Mouse (Mus musculus) lung, embryonic 15.5 days (tissue): ENCODE results near the gene Klk1b8. TPM values are rescaled to one million over a fixed set of nuclear protein-coding genes. Genes with fewer than 3 reads are reported as not detected.
"Not testable (repeated sequence)": the region's sequence is repeated elsewhere in the genome, so short reads cannot be mapped to it uniquely, and the experiment has no call there.

Source experiments
- ATAC-seq: fragments of 200-750 bp; cut with Nextera tagmentation; 2 replicates; pipeline ENCODE4 v1.8.0; 2017; ENCODE audit warnings: moderate number of reproducible peaks, borderline replicate concordance; ENCODE audit not compliant: low FRiP score, low TSS enrichment; ENCODE audit errors: extremely low read depth
- H3K27ac ChIP-seq: fragments of 300-500 bp; sonication (generic); 2 replicates; pipeline ENCODE4 v1.5.1; 2015; ENCODE audit warnings: moderate library complexity, mild to moderate bottlenecking, inconsistent platforms
- H3K27me3 ChIP-seq: fragments of 300-500 bp; sonication (generic); 2 replicates; pipeline ENCODE4 v1.6.1; 2015; ENCODE audit warnings: inconsistent platforms
- H3K36me3 ChIP-seq: fragments of 300-500 bp; sonication (generic); 2 replicates; pipeline ENCODE4 v1.6.1; 2015; ENCODE audit warnings: inconsistent platforms
- H3K4me1 ChIP-seq: fragments of 300-500 bp; sonication (generic); 2 replicates; pipeline ENCODE4 v1.6.1; 2015; ENCODE audit warnings: inconsistent platforms
- H3K4me2 ChIP-seq: fragments of 300-500 bp; sonication (generic); 2 replicates; pipeline ENCODE4 v1.6.1; 2015; ENCODE audit warnings: inconsistent platforms, mild to moderate bottlenecking, moderate library complexity
- H3K4me3 ChIP-seq: fragments of 300-500 bp; sonication (generic); 2 replicates; pipeline ENCODE4 v1.5.1; 2015; ENCODE audit warnings: mild to moderate bottlenecking, inconsistent platforms
- H3K9ac ChIP-seq: fragments of 300-500 bp; sonication (generic); 2 replicates; pipeline ENCODE4 v1.6.1; 2015; ENCODE audit warnings: inconsistent platforms
- H3K9me3 ChIP-seq: fragments of 300-500 bp; sonication (generic); 2 replicates; pipeline ENCODE4 v1.6.1; 2016; ENCODE audit warnings: inconsistent platforms
- WGBS: fragments of 180-500 bp; shearing (Covaris S2); methylation state at CpG from one replicate; pipeline ENCODE4 v1.1.7; 2015; 5-methylcytosine and 5-hydroxymethylcytosine counted together
- polyA plus RNA-seq: library from polyadenylated mRNA; unstranded; fragments of >200 nt; fragmentation: Nextera tagmentation; extraction: Ambion mirVana; gene quantifications from 2 replicates; pipeline ENCODE4 v1.2.1, GENCODE M21; 2015

The Klk1b8 gene
- polyA plus RNA-seq, 1 experiment from 2014 or later = not detected

GRCm38 (mm10) chr7:43934747-43935146 is 15.7 kb upstream of the Klk1b8 start:
- Histone ChIP-seq H3K27ac (no peak overlapping the region), H3K4me3 (no peak overlapping the region), H3K9ac (no peak overlapping the region), H3K4me2 (no peak overlapping the region), H3K9me3 (no peaks in the 10 kb centered on the region), H3K36me3 (no peaks in the 10 kb centered on the region), H3K4me1 (no peaks in the 10 kb centered on the region), H3K27me3 (no peaks in the 10 kb centered on the region)
- ATAC-seq = no peak
- WGBS = 60% methylated on average over 3 of the region's 3 CpGs

GRCm38 (mm10) chr7:43936551-43936950 is 13.9 kb upstream of the Klk1b8 start:
- H3K4me3 ChIP-seq = no peak overlapping the region
- 76% methylated on average over 14 of the region's 14 CpGs for WGBS
- H3K27me3 ChIP-seq = no peaks in the 10 kb centered on the region
- no peak for ATAC-seq
- H3K36me3 ChIP-seq = no peaks in the 10 kb centered on the region
- H3K9ac ChIP-seq = no peak overlapping the region
- no peak overlapping the region for H3K4me2 ChIP-seq
- no peaks in the 10 kb centered on the region for H3K4me1 ChIP-seq
- no peaks in the 10 kb centered on the region for H3K9me3 ChIP-seq
- H3K27ac ChIP-seq = no peak overlapping the region

GRCm38 (mm10) chr7:43942293-43942692 is 8.2 kb upstream of the Klk1b8 start:
- H3K9ac ChIP-seq, H3K4me1 ChIP-seq, H3K36me3 ChIP-seq, ATAC-seq, H3K9me3 ChIP-seq, H3K27me3 ChIP-seq, H3K4me2 ChIP-seq, H3K4me3 ChIP-seq, H3K27ac ChIP-seq: not testable (repeated sequence)
- 53% methylated on average over 3 of the region's 3 CpGs for WGBS

GRCm38 (mm10) chr7:43944727-43945264 is 5.7 kb upstream of the Klk1b8 start:
- H3K4me1 ChIP-seq = no peaks in the 10 kb centered on the region
- H3K27ac ChIP-seq = no peak overlapping the region
- no peaks in the 10 kb centered on the region for H3K36me3 ChIP-seq
- no peak for ATAC-seq
- H3K4me2 ChIP-seq = no peak overlapping the region
- H3K9me3 ChIP-seq = no peaks in the 10 kb centered on the region
- H3K4me3 ChIP-seq = no peak overlapping the region
- no peak overlapping the region for H3K9ac ChIP-seq
- 78% methylated on average over 3 of the region's 3 CpGs for WGBS
- no peaks in the 10 kb centered on the region for H3K27me3 ChIP-seq

GRCm38 (mm10) chr7:43952703-43953102 is 2.2 kb downstream of the Klk1b8 start:
- H3K27ac ChIP-seq = no peak overlapping the region
- WGBS = 52% methylated on average over 4 of the region's 4 CpGs
- H3K4me2 ChIP-seq = no peak overlapping the region
- no peaks in the 10 kb centered on the region for H3K4me1 ChIP-seq
- no peaks in the 10 kb centered on the region for H3K36me3 ChIP-seq
- ATAC-seq = no peak
- no peak overlapping the region for H3K4me3 ChIP-seq
- no peak overlapping the region for H3K9ac ChIP-seq
- H3K27me3 ChIP-seq = no peaks in the 10 kb centered on the region
- H3K9me3 ChIP-seq = no peaks in the 10 kb centered on the region

- no peak within 1 kb of the TSS for H3K4me2 ChIP-seq
- no peaks in the 10 kb centered on the region for H3K9me3 ChIP-seq
- WGBS = 49% methylated on average over 3 of the region's 3 CpGs
These were observed 16.0 kb downstream of the Klk1b8 start, which contains the start of gene Klk1b1 for GRCm38 (mm10) chr7:43966451-43966850. Gene Klk1b1, plus strand, starts transcription at chr7:43966751.

GRCm38 (mm10) chr7:43967058-43967457 is 16.6 kb downstream of the Klk1b8 start:
- Histone ChIP-seq H3K27me3 (no peaks in the 10 kb centered on the region), H3K4me1 (no peaks in the 10 kb centered on the region), H3K9me3 (no peaks in the 10 kb centered on the region), H3K9ac (no peak overlapping the region), H3K4me3 (no peak overlapping the region), H3K27ac (no peak overlapping the region), H3K4me2 (no peak overlapping the region), H3K36me3 (no peaks in the 10 kb centered on the region)
- ATAC-seq = no peak
- WGBS = 68% methylated on average over 3 of the region's 3 CpGs

More at GRCm38 (mm10) chr7:43966451-43966850, 16.0 kb downstream of the Klk1b8 start, which contains the start of gene Klk1b1:
- Histone ChIP-seq H3K36me3 (no peaks in the 10 kb centered on the region), H3K27ac (no peak within 1 kb of the TSS), H3K9ac (no peak within 1 kb of the TSS), H3K4me3 (no peak within 1 kb of the TSS), H3K4me1 (no peaks in the 10 kb centered on the region), H3K27me3 (no peaks in the 10 kb centered on the region)
- no peak for ATAC-seq

- H3K27me3 ChIP-seq = no peaks in the 10 kb centered on the region
- no peak overlapping the region for H3K4me3 ChIP-seq
- no peak overlapping the region for H3K9ac ChIP-seq
- no peaks in the 10 kb centered on the region for H3K9me3 ChIP-seq
- 81% methylated on average over 2 of the region's 2 CpGs for WGBS
- H3K27ac ChIP-seq = no peak overlapping the region
- no peak for ATAC-seq
- H3K36me3 ChIP-seq = no peaks in the 10 kb centered on the region
- no peaks in the 10 kb centered on the region for H3K4me1 ChIP-seq
- no peak overlapping the region for H3K4me2 ChIP-seq
These were observed 17.1 kb downstream of the Klk1b8 start for GRCm38 (mm10) chr7:43967612-43968011.

GRCm38 (mm10) chr7:43975761-43976160 is 25.3 kb downstream of the Klk1b8 start, which contains the start of gene Klk1b9:
Gene Klk1b9, plus strand, starts transcription at chr7:43976061.
- H3K9me3 ChIP-seq, H3K4me2 ChIP-seq, H3K4me3 ChIP-seq, H3K27ac ChIP-seq, H3K27me3 ChIP-seq, ATAC-seq, H3K4me1 ChIP-seq, H3K9ac ChIP-seq, H3K36me3 ChIP-seq: not testable (repeated sequence)
- 58% methylated on average over 1 of the region's 1 CpGs for WGBS

GRCm38 (mm10) chr7:43985657-43986056 is 35.2 kb downstream of the Klk1b8 start:
- H3K36me3 ChIP-seq = no peaks in the 10 kb centered on the region
- no peaks in the 10 kb centered on the region for H3K9me3 ChIP-seq
- ATAC-seq = no peak
- no peak overlapping the region for H3K4me3 ChIP-seq
- H3K27me3 ChIP-seq = no peaks in the 10 kb centered on the region
- H3K9ac ChIP-seq = no peak overlapping the region
- H3K4me1 ChIP-seq = no peaks in the 10 kb centered on the region
- H3K27ac ChIP-seq = no peak overlapping the region
- no peak overlapping the region for H3K4me2 ChIP-seq

GRCm38 (mm10) chr7:43994821-43995220 is 44.4 kb downstream of the Klk1b8 start:
- H3K9me3 ChIP-seq, H3K4me2 ChIP-seq, H3K4me3 ChIP-seq, H3K9ac ChIP-seq, ATAC-seq, H3K36me3 ChIP-seq, H3K27ac ChIP-seq, H3K27me3 ChIP-seq, H3K4me1 ChIP-seq: not testable (repeated sequence)
- 56% methylated on average over 1 of the region's 1 CpGs for WGBS

GRCm38 (mm10) chr7:43995577-43995976 is 45.1 kb downstream of the Klk1b8 start, which contains the start of gene Klk1b11:
Gene Klk1b11, plus strand, starts transcription at chr7:43995877.
- not testable (repeated sequence) for H3K9me3 ChIP-seq, H3K9ac ChIP-seq, H3K4me1 ChIP-seq, H3K27ac ChIP-seq, H3K27me3 ChIP-seq, H3K4me2 ChIP-seq, ATAC-seq, H3K36me3 ChIP-seq, H3K4me3 ChIP-seq
- WGBS = 79% methylated on average over 4 of the region's 4 CpGs
